Mouse (Mus musculus) forebrain, postnatal 0 days (tissue): Measurements from ENCODE around the gene Tbxa2r. TPM values are rescaled to one million over a fixed set of nuclear protein-coding genes. Genes with fewer than 3 reads are reported as not detected.

Source experiments
- ATAC-seq: fragments of 200-750 bp; cut with Nextera tagmentation; 2 replicates; pipeline ENCODE4 v1.8.0; 2017; ENCODE audit warnings: mild to moderate bottlenecking, moderate library complexity
- DNase-seq: peaks from one replicate; pipeline ENCODE4 v3.0.0-alpha.2; 2015
- H3K27ac ChIP-seq: fragments of 300-500 bp; sonication (generic); 2 replicates; pipeline ENCODE4 v1.5.1; 2014; ENCODE audit warnings: low read depth, mild to moderate bottlenecking, antibody characterized with exemption, low read length, moderate library complexity, mixed read lengths
- H3K27me3 ChIP-seq: fragments of 300-500 bp; sonication (generic); 2 replicates; pipeline ENCODE4 v1.6.1; 2014; ENCODE audit warnings: mild to moderate bottlenecking, low read length, mixed read lengths; ENCODE audit not compliant: insufficient read depth
- H3K36me3 ChIP-seq: fragments of 300-500 bp; sonication (generic); 2 replicates; pipeline ENCODE4 v1.6.1; 2014; ENCODE audit warnings: mild to moderate bottlenecking, moderate library complexity; ENCODE audit not compliant: insufficient read depth
- H3K4me1 ChIP-seq: fragments of 300-500 bp; sonication (generic); 2 replicates; pipeline ENCODE4 v1.6.1; 2014; ENCODE audit warnings: antibody characterized with exemption; ENCODE audit not compliant: insufficient read depth
- H3K4me2 ChIP-seq: fragments of 300-500 bp; sonication (generic); 2 replicates; pipeline ENCODE4 v1.6.1; 2014; ENCODE audit warnings: low read depth, mild to moderate bottlenecking, moderate library complexity
- H3K4me3 ChIP-seq: fragments of 300-500 bp; sonication (generic); 2 replicates; pipeline ENCODE4 v1.5.1; 2014; ENCODE audit warnings: low read depth, low read length, mixed read lengths
- H3K9ac ChIP-seq: fragments of 300-500 bp; sonication (generic); 2 replicates; pipeline ENCODE4 v1.6.1; 2014; ENCODE audit warnings: mild to moderate bottlenecking
- H3K9me3 ChIP-seq: fragments of 300-500 bp; sonication (generic); 2 replicates; pipeline ENCODE4 v1.6.1; 2016; ENCODE audit warnings: low read length
- CTCF ChIP-seq: sonication (generic); IDR thresholded peaks from 2 replicates; pipeline ENCODE4 v1.5.1; 2016; ENCODE audit warnings: antibody characterized with exemption, control low read depth, low read depth
- WGBS: fragments of 180-500 bp; shearing (Covaris S2); extraction: QIAGEN DNeasy Blood & Tissue Kit; methylation state at CpG from one replicate; pipeline ENCODE4 v1.1.7; 2014; 5-methylcytosine and 5-hydroxymethylcytosine counted together
- polyA plus RNA-seq: library from polyadenylated mRNA; unstranded; fragments of >200 nt; fragmentation: Nextera tagmentation; extraction: Ambion mirVana; gene quantifications from 2 replicates; pipeline ENCODE4 v1.2.1, GENCODE M21; 2015
- total RNA-seq: library from RNA; depleted of rRNA; stranded (reverse); fragments of >200 nt; gene quantifications from 2 replicates; pipeline ENCODE4 v1.2.3, GENCODE M21; 2014

The Tbxa2r gene
- total and polyA plus RNA-seq, 2 experiments from 2014 or later, result 3.3 to 3.9 TPM

GRCm38 (mm10) chr10:81365672-81366476, 37.3 kb downstream of the Tbxa2r start, which contains the start of gene 4930404N11Rik:
TSS of gene 4930404N11Rik (minus strand) at chr10:81365816.
- 0 out of 2 replicates have a peak, but pooled peaks have one; percentile 4 for ATAC-seq
- 0 out of 2 replicates have a peak within 1 kb of the TSS, but pooled peaks have one; percentile 6 for H3K9ac ChIP-seq
- no peak for TF ChIP-seq CTCF
- no peak within 1 kb of the TSS for H3K4me3 ChIP-seq
- H3K36me3 ChIP-seq, result peaks cover 54% of the 10 kb centered on the region
- H3K27me3 ChIP-seq, result 0 out of 2 replicates have a peak, but pooled peaks cover 7% of the 10 kb centered on the region
- H3K9me3 ChIP-seq, result no peaks in the 10 kb centered on the region
- no peak for DNase-seq
- H3K27ac ChIP-seq, result no peak within 1 kb of the TSS
- 13% methylated on average over 11 of the region's 12 CpGs for WGBS
- H3K4me1 ChIP-seq, result 0 out of 2 replicates have a peak, but pooled peaks cover 4% of the 10 kb centered on the region
- peak within 1 kb of the TSS; percentile 30; the same call in 1 of the 2 replicates for H3K4me2 ChIP-seq

GRCm38 (mm10) chr10:81366477-81367206, 38.1 kb downstream of the Tbxa2r start:
- no peak overlapping the region for H3K4me3 ChIP-seq
- no peak overlapping the region for H3K27ac ChIP-seq
- 0 out of 2 replicates have a peak, but pooled peaks cover 7% of the 10 kb centered on the region for H3K27me3 ChIP-seq
- ATAC-seq (no peak), DNase-seq (no peak)
- no peak for TF ChIP-seq CTCF
- no peak overlapping the region for H3K9ac ChIP-seq
- peaks cover 61% of the 10 kb centered on the region for H3K36me3 ChIP-seq
- H3K4me2 ChIP-seq, result no peak overlapping the region
- 0 out of 2 replicates have a peak, but pooled peaks cover 4% of the 10 kb centered on the region for H3K4me1 ChIP-seq
- WGBS, result 80% methylated on average over 6 of the region's 6 CpGs
- H3K9me3 ChIP-seq, result no peaks in the 10 kb centered on the region

DNA sequence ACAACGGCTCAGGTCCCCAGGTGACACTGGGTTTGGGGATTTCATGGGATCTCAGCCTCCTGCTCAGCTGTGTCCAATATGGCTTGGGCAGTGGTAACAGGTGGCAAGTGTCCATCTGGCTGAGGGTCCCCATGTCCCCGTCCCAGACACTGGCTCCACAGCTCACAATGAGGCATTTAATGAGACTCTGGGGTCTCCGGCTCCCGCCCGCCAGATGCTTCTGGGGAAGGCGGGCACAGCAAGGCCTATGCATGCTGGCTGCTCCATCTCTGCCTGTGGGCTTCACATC, 38.6 kb downstream of the Tbxa2r start:
- H3K4me2 ChIP-seq, result no peak overlapping the region
- ATAC-seq (no peak), DNase-seq (no peak)
- no peak for TF ChIP-seq CTCF
- H3K36me3 ChIP-seq, result peaks cover 63% of the 10 kb centered on the region
- no peaks in the 10 kb centered on the region for H3K9me3 ChIP-seq
- 0 out of 2 replicates have a peak, but pooled peaks cover 4% of the 10 kb centered on the region for H3K4me1 ChIP-seq
- no peak overlapping the region for H3K9ac ChIP-seq
- 0 out of 2 replicates have a peak, but pooled peaks cover 7% of the 10 kb centered on the region for H3K27me3 ChIP-seq
- H3K27ac ChIP-seq, result no peak overlapping the region
- 73% methylated on average over 6 of the region's 6 CpGs for WGBS
- H3K4me3 ChIP-seq, result no peak overlapping the region

DNA sequence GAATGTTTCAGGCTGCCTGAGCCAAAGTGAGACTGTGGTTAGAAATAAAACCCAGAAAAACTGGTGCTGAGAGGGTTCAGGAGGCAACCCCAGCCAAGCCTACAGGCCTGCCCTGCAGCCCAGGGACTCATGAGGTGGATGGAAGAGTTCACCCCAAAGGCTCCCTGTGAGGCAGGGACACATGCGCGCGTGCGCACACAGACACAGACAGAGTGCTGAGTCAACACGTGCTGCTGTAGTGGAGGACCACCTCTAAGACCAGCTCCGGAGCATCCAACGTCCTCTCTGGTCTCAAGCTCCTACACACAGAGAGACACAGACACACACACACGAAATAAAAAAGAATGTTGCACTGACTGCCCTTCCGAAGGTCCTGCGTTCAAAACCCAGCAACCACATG, 46.8 kb downstream of the Tbxa2r start:
- Histone ChIP-seq H3K4me3 (no peak overlapping the region), H3K9ac (no peak overlapping the region), H3K9me3 (no peaks in the 10 kb centered on the region), H3K27me3 (no peaks in the 10 kb centered on the region), H3K4me1 (peaks cover 22% of the 10 kb centered on the region), H3K4me2 (no peak overlapping the region), H3K36me3 (peaks cover 38% of the 10 kb centered on the region), H3K27ac (no peak overlapping the region)
- 91% methylated on average over 10 of the region's 10 CpGs for WGBS
- TF ChIP-seq CTCF, result no peak
- DNase-seq, result no peak
- ATAC-seq, result no peak

- Histone ChIP-seq H3K27me3 (no peaks in the 10 kb centered on the region), H3K4me1 (peaks cover 22% of the 10 kb centered on the region), H3K9ac (peak overlapping the region; percentile 28; the same call in 1 of the 2 replicates), H3K4me3 (peak overlapping the region; percentile 71), H3K4me2 (peak overlapping the region; percentile 92), H3K36me3 (peaks cover 24% of the 10 kb centered on the region; the same call in 1 of the 2 replicates), H3K27ac (no peak overlapping the region), H3K9me3 (no peaks in the 10 kb centered on the region)
- DNase-seq (no peak), ATAC-seq (no peak)
- 0 out of 2 replicates have a peak, but pooled peaks have one; percentile 28 for TF ChIP-seq CTCF
- 40% methylated on average over 6 of the region's 6 CpGs for WGBS
Measured at GRCm38 (mm10) chr10:81376561-81377361, 48.2 kb downstream of the Tbxa2r start.

DNA sequence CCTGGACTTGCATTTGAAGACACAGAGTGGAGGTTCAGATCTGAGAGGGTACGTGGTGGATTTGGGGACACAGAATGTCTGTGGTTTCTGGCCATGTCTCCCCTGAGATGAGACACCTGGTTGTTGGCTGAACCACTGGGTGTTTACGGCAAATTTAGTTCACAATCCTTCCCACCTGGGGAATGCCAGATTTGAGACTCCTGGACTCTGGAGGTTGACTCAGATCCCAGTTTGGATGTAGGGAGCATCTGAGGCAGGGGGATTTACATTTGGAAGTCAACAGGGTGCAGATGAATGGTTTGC, 48.8 kb downstream of the Tbxa2r start:
- DNase-seq (no peak), ATAC-seq (no peak)
- H3K9ac ChIP-seq, result peak overlapping the region; percentile 81
- peak overlapping the region; percentile 87; the same call in 1 of the 2 replicates for H3K27ac ChIP-seq
- H3K4me2 ChIP-seq, result peak overlapping the region; percentile 92
- H3K4me1 ChIP-seq, result peaks cover 22% of the 10 kb centered on the region
- no peaks in the 10 kb centered on the region for H3K9me3 ChIP-seq
- no peak for TF ChIP-seq CTCF
- WGBS, result 61% methylated on average over 2 of the region's 2 CpGs
- peak overlapping the region; percentile 71 for H3K4me3 ChIP-seq
- H3K36me3 ChIP-seq, result peaks cover 24% of the 10 kb centered on the region; the same call in 1 of the 2 replicates
- H3K27me3 ChIP-seq, result no peaks in the 10 kb centered on the region
